Mouse (Mus musculus) lung, adult 18-20 months (tissue): ENCODE data around the gene Atp6v1g2.

ENCODE experiments used
- DNase-seq, 2 experiments: peaks; one replicate each; pipeline ENCODE4 v3.0.0; 2022; ENCODE audit warnings: mixed read lengths in 2 of 2

The Atp6v1g2 gene

DNA sequence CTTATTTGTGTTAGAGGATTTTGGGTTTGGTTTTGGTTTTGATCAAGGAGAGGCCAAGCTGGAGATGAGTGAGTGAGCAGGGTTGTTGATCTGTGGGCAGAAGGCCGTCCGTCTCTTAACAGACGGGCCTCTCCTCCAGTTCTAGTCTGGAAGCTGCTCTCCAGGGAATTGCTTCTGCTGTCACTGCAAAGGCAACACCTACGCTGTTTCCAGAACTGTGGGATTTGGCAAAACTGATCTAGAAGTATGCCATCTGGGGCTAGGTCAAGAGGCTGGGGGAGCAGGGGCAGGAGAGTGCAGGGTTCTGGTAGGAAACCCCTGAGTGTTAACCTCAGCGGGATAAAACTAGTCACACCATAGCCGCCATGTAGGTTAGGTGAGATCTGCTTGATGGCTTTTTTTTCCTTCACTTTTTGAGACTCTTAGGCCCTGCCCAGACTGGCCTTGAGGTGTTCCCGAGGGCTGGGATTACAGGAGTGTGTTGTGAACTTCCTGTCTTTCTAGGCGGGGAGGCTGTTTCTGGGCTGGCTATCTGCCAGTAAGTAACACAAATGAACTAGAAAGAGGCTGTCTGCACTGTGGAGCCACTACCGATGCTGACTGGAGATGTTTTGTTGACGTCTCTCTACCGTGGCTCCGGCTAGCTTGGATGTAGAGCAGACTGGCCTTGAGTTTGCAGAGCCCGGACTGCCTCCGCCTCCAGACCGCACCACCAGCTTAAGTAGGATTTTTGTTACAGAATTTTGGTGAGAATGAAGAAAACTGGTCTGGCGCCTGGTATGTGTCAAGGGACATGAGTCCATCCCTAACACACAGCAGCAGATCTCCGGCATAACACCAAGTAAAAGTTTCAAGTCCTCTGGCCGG lies at the start of gene Atp6v1g2:
Atp6v1g2 (plus strand) TSS at position 547 of the 867 bp plus-strand sequence.
- peak; percentile 37 to 50 for DNase-seq

DNA sequence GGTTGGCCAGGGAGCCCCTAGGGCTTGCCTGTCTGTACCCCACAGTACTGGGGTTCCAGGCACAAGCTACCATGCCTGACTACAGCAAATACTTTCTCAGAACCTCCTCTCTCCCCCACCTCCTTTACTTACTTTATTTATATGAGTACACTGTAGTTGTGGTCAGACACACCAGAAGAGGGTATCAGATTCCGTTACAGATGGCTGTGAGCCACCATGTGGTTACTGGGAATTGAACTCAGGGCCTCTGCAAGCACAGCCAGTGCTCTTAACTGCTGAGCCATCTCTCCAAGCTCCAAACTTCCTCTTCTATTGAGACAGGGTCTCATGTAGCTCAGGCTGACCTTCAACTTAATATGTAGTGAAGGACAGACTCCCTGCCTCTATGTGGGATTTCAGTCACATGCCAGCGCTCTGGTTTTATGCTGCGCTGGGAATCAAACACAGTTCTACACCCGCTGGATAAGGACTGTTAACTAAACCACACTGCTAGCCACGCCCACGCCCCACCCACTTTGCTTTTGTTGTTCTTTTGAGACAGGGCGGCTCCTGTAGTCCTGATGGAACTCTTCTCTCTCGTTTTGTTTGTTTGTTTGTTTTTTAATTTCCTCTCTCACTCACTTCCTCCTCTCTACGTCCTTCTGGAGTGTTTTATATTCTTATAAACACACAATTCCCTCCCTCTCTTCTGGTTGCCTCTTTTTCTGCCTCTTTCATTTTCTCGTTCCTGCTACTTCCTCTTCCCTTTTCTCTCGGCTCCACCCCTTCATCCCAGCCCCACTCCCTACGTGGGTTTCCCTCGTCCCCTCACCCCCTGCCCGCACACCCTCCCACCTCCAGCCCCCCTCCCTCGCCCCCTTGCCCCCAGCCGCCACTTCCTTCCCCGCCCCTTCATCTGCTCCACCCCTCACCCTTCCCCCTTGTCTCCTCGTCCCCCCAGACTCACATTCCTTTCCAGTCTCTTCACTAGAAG lies 47.5 kb upstream of the Atp6v1g2 start:
- peak; percentile 83 to 84 for DNase-seq

DNA sequence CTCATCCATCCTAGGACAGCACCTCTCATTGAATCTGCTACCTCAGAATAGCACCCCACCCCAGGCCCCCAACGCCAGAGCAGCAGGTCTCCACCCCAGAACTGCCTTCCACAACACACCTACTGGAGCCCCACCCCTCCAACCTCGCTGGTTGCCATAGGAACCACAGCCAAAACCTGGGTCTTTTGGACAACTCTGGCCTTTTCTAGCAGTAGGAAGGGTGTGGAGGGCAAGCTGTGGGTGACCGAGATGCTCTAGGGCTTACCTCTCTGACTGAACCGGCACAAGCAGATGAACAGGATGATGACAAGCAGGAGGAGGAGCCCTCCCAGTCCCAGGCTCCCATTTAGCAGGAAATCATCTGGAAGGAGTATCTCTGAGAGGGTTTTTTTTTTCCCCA lies 46.8 kb upstream of the Atp6v1g2 start:
- peak; percentile 55 to 58 for DNase-seq

DNA sequence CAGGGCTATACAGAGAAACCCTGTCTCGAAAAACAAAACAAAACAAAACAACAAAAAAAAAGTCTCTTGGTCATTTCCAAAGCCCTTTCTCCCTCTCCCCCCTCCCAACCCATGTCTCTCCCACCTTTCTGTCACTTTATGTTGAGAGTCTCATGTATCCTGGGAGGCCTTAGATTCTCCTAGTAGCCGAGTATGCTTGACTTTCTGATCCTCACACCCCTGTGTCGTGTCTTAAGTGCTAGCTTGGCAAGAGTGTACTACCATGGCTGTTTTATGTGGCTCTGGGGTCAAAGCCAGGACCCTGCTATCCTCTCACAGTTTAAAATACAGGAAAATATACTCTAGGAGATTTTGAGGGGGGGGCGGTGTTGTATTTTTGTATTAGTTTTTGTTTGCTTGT lies 46.1 kb upstream of the Atp6v1g2 start:
- no peak for DNase-seq

DNA sequence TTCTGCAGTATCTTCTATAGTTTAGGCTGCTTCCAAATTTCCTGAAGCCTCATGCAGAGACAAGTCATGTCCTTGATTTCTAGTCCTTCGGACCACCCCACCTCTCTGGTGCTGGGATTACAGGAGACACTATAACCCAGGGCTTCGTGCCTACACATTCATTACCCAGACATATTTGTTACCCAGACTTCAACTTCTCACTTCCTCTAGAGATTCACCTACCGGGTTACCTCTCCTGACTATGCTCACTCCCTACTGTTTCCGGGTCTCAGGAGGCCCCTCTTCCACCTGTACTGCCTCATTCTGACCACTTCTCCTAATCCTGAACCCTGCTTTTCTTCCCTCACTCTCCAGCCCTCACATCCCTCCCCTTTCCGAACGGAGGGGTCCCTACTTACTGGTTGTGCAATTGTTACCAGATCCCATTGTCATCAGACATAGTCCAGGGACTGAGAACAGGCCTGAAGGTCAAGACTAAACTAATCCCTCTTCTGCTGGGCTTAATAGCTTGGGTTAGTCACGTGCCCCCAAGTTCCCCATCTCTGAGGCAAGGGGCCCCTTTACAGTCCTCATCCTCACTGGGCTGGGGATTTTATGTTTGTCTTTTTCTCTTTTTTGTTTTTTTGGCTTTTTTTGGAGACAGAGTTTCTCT lies 45.4 kb upstream of the Atp6v1g2 start, which contains the start of gene Lst1:
Lst1 (minus strand) TSS at position 481 of the 652 bp plus-strand sequence.
- no peak for DNase-seq

DNA sequence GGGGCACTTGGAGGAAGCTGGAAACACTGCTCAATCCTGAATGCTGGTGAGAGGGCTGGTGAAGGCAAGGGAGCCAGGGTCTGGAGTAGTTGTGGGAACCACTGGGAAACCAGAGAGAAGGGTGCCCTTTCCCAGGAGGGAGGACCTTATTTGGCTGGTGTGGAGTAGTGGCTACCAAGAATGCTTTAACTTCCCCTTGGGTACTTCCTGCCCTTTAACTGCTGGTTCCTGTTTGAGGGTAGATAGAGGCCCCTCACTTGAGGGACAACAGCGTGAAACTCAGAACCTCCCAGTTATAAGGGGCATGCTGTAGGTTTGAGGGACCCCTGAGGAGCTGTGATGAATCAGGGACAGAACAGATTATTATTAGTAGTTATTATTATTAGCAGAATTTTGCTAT lies 44.3 kb upstream of the Atp6v1g2 start:
- no peak for DNase-seq

DNA sequence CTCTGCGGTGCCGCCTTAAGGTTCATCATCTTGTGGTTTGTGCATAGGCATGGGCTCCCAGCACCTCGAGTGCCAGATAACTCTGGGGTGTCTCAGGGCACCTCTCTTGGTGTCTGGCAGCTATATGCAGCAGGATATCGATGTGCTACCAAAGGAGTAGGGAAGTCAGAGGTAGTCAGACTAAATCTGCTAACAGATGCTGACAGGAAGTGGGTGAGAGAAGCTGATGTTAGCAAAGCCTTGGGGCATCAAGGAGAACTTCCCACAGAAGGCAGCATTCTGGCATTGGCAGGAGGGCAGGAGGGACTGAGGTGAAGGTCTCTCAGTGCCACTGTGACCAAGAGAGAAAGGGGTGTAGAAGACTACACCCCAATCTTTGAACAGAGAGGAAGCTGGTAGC lies 43.4 kb upstream of the Atp6v1g2 start:
- DNase-seq = no peak

DNA sequence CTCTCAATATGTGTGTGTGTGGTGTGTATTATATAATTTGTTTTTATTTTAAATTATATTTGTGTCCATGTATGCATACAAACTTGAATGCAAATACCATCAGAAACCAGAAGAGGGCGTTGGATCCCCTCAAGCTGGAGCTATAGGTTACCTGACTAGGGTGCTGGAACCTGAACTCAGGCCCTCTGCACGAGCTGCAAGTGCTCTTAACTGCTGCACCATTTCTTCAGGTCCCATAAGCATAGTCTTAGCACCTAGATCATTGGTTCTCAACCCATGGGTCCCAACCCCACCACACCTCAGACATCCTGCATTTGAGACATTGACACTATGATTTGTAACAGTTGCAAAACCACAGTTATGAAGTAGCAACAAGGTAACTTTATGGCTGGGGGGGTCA lies 41.7 kb upstream of the Atp6v1g2 start:
- no peak for DNase-seq

DNA sequence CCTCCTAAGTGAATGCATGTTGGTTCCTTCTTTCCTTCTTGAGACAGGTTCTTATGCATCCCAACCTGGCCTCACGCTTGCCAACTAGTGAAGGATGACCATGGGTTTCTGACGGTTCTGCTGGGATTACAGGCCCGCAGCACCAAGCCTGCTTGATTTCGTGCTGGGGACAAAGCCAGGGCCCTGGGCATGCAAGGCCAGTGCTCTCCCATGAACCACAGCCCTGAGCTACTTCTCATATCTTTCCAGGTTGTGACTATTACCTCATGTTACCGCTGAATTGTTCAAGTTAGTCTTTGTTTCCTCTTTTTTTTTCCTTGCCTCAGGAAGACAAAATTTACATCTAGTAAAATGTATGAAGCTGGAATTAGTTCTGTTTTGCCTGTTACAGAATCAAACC lies 40.5 kb upstream of the Atp6v1g2 start:
- no peak for DNase-seq

DNA sequence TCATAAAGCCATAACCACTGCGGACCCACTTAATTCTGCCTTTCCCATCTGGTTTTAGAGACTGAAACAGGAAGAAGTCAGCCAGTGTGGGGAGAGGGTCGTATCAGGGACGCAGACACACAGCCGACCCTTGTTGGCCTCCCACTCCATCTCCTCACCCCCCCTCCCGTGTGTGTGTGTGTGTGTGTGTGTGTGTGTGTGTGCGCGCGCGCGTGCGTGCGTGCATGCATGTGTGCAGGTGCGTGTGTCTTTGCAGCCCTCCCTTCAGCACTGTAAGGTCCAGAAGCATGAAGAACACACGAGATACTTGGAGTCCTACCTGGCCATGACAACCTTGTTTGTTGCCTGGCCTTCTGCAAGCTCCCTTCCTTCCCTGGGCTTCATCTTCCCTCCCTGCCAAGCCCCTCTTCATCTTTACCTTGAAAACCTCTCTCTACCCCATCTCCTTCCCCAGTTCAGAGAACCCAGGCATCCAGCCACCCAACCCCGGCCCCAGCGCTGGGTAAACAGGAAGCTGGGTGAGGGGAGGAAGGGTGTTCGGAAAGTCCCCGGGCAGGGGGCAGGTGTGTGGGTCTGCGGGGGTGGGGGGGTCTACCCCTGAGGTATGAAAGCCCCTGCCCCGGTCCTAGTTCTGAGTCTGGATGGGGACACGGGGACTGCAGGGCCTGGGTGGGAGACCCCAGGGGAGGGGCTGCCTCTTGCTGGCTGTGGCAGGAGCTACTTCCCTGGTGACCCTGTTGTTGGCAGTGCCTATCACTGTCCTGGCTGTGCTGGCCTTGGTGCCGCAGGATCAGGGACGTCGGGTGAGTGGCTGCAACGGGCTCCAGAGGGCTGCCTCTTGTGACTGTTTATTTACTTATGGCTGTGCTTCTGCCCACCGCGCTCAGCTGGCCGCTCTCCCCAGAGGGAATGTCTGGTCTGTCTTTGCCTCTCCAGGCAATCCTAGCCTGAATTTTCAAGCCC lies 39.3 kb upstream of the Atp6v1g2 start, which contains the start of gene Ltb:
Ltb (plus strand) TSS at position 559 of the 963 bp plus-strand sequence.
- peak in 1 of 2 experiments; percentile 56 for DNase-seq

DNA sequence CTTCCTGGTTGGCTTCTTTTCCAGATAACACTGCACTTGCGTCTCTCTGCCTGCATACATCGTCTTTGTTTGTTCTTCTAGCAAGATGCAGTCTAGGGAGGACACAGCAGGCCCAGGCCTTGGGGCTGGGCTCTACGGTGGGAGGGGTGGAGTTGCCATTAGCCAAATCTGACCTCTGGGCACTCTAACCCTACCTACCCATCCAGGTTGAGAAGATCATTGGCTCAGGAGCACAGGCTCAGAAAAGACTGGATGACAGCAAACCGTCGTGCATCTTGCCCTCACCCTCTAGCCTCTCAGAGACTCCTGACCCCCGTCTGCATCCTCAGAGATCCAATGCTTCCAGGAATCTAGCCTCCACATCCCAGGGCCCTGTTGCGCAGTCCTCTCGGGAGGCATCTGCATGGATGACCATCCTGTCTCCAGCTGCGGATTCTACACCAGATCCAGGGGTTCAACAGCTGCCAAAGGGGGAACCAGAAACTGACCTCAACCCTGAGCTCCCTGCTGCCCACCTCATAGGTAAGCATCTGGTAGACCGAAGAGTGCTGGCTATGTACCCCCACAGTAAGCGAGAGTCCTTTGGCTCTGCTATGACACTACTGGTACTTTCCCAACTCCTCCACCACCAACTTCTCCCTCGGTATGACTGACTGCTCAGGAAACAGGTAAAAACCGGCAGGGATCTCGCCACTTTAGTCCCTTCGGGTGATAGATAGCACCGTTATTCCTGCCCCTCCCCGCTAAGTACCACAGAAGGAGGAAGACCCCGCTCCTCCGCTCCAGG lies 38.4 kb upstream of the Atp6v1g2 start:
- no peak for DNase-seq

DNA sequence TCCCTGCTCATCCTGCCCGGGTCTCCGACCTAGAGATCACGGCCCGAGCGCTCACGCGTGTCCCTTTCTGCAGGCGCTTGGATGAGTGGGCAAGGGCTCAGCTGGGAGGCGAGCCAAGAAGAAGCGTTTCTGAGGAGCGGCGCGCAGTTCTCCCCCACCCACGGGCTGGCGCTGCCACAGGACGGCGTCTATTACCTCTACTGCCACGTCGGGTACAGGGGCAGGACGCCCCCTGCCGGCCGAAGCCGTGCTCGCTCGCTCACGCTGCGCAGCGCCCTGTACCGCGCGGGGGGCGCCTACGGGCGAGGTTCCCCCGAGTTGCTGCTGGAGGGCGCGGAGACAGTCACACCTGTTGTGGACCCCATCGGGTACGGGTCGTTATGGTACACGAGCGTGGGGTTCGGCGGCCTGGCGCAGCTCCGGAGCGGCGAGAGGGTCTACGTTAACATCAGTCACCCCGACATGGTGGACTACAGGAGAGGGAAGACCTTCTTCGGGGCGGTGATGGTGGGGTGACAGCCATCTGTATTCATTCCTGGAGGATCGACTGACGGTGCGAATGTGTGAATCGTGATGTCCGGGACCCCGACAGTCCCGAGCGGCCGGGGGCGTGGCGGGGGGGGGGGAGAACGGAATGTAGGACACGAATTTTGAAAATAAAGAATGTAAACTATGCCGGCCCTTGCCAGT lies 37.7 kb upstream of the Atp6v1g2 start:
- peak; percentile 77 to 82 for DNase-seq

DNA sequence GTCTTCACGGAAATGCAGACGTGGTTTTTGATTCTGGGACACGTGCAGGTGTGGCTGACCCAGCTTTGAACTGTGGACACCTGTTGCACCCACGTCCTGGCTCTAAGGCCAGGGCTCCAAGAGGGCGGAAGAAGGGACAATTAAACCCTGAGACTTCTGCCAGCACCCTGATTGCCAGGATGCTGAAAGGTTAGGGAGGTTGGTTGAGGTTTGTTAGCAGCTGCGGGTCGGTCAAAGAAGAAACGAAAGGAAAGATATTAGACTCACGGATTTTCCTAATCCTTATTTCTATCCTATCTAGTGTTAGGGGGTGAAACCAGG lies 37.2 kb upstream of the Atp6v1g2 start:
- DNase-seq = no peak

DNA sequence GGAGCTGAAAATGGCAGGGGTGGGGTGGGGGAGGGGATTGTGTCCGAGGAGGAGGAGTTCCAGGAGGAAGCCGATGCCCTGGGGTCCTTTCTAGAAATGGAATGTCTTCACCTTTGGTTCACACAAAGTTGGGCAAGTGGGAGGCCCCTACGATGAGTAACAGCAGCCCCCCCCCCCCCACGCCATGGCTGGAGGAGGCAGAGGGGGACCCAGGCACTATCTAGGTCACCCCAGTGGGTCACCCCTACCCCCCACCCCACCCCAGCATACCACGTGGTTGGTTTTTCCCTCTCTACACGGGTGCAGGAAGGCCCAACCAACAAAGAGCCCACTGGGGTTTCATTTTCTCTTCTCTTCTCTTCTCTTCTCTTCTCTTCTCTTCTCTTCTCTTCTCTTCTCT lies 36.3 kb upstream of the Atp6v1g2 start:
- DNase-seq = no peak

DNA sequence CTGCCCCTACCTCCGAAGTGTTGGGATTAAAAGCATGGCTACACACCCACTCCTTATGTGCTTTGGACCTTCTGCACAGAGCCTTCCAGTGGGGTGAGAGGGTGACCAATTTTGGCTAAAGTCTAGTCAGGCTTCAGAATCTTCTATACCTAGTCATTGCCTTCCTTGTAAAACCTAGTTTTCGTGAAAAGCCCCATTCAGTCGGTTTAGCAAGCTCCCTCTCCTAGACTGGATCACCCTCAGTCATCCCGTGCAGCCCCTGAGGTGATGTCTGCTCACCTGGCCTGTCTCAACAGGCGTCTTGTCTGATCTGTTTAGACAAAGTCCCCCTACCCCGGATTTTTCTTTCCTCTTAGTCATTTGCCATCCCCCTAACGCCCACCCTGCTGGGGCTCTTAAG lies 35.4 kb upstream of the Atp6v1g2 start:
- DNase-seq = no peak

DNA sequence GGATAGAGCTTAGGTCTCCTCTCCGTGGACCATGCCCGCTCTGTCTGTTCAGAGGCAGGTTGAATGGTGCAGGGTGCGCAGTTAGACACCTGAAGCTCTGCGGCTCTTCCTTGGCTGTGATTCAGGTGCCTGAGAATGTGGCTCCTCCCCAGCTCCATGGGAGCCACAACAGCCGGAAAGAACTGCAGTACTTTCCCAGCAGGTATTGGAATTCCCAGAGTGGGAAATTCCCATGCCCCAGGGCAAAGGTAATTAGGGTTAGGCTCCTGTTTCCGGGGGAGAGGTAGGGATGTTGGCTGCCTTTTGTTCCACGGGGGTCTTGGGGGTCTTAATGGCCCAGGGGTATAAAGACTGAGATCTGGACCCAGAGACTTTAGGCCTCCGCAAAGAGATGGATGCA lies 34.5 kb upstream of the Atp6v1g2 start:
- DNase-seq = no peak

DNA sequence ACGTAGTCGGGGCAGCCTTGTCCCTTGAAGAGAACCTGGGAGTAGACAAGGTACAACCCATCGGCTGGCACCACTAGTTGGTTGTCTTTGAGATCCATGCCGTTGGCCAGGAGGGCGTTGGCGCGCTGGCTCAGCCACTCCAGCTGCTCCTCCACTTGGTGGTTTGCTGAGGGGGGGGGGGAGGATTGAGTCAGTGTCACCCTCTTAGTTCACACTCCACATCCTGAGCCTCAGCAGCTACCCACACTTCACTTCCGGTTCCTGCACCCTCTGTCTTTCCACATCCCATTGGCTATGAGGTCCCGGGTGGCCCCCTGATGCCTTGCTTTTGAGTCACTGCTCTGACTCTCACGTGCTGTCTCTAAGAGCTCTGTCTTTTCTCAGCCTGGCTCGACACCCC lies 33.1 kb upstream of the Atp6v1g2 start:
- DNase-seq = peak; percentile 54 to 61

DNA sequence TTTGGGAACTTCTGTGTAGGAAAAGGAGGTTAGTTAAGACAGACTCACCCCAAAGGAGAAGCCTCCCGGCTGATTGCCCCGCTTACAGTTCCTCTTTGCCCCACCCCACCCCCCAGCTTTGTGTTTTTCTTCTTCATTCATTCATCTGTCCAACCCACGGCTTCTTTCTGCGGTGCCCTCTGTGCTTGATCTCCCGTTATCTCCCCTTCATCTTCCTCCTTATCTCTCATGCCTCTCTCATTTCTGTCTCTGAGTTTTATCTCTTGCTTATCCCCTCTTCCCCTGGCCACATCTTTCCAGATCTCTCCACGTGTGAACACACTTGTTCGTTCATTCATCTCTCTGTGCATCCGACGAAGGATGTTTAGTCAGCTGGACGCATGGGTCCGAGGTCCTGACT lies 32.3 kb upstream of the Atp6v1g2 start:
- DNase-seq = no peak

DNA sequence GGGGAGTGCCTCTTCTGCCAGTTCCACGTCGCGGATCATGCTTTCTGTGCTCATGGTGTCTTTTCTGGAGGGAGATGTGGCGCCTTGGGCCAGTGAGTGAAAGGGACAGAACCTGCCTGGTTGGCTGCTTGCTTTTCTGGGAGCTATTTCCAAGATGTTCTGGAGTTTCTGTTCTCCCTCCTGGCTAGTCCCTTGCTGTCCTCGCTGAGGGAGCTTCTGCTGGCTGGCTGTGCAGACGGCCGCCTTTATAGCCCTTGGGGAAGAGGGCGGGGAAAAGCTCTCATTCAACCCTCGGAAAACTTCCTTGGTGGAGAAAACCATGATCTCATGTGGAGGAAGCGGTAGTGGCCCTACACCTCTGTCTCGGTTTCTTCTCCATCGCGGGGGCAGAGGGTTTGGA lies 31.7 kb upstream of the Atp6v1g2 start, which contains the start of gene Tnf:
Tnf (minus strand) TSS at position 221 of the 400 bp plus-strand sequence.
- peak; percentile 65 to 73 for DNase-seq

DNA sequence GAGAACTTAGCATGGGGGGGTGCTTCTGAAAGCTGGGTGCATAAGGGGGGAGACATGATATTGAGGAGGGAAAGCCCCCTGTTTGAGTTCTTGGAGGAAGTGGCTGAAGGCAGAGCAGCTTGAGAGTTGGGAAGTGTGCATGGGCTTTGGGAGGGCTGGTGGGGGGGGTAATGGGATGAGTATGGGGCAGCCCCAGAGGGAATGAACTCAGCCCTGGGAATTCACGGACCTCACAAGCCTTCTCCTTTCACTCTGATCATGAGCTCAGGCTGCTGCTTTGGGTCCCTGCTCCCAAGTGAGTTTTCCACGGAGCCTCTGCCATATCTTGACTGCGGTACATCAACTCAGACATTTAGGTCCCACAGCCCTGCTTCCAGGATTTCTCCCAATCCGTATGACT lies 31.0 kb upstream of the Atp6v1g2 start:
- DNase-seq = no peak
